Mouse (Mus musculus) E14TG2a.4 (cell line): ENCODE measurements around the gene Gosr1.
A peak's percentile ranks its signal among the peaks of the same experiment; 100 is the strongest.
"Not testable (repeated sequence)": the region's sequence is repeated elsewhere in the genome, so short reads cannot be mapped to it uniquely, and the experiment has no call there.

Experiments
- H3K27me3 ChIP-seq: 2 replicates; pipeline ENCODE4 v1.6.1; 2014; ENCODE audit warnings: low read length, control low read depth; ENCODE audit not compliant: insufficient read depth
- H3K36me3 ChIP-seq: 2 replicates; pipeline ENCODE4 v1.6.1; 2014; ENCODE audit warnings: low read length, control low read depth; ENCODE audit not compliant: insufficient read depth
- H3K4me1 ChIP-seq: replicated peaks from 2 replicates; pipeline ENCODE4 v1.6.1; 2014; ENCODE audit warnings: low read depth, low read length, control low read depth
- H3K4me3 ChIP-seq: replicated peaks from 2 replicates; pipeline ENCODE4 v1.5.1; 2014; ENCODE audit warnings: mild to moderate bottlenecking, low read length
- H3K9me3 ChIP-seq: 2 replicates; pipeline ENCODE4 v1.6.1; 2014; ENCODE audit warnings: low read length, control low read depth
- CTCF ChIP-seq: conservative IDR thresholded peaks from 2 replicates; pipeline ENCODE4 v1.5.1; 2014; ENCODE audit warnings: low read length
- NANOG ChIP-seq: IDR thresholded peaks from 2 replicates; pipeline ENCODE4 v1.6.1; 2014; ENCODE audit warnings: borderline replicate concordance, low read length, mixed read lengths
- POU5F1 ChIP-seq: IDR thresholded peaks from 2 replicates; pipeline ENCODE4 v1.6.1; 2014; ENCODE audit warnings: low read length, borderline replicate concordance

Gene Gosr1

GRCm38 (mm10) chr11:76763053-76763740 is at the start of gene Gosr1:
Gosr1 (minus strand) TSS chr11:76763579.
- H3K4me1 ChIP-seq, result peaks cover 12% of the 10 kb centered on the region
- no peaks in the 10 kb centered on the region for H3K9me3 ChIP-seq
- no peak for TF ChIP-seq POU5F1
- TF ChIP-seq CTCF, result peak; percentile 54
- H3K27me3 ChIP-seq, result no peaks in the 10 kb centered on the region
- H3K36me3 ChIP-seq, result peaks cover 19% of the 10 kb centered on the region
- H3K4me3 ChIP-seq, result peak within 1 kb of the TSS; percentile 95

- Histone ChIP-seq H3K27me3 (no peaks in the 10 kb centered on the region), H3K9me3 (no peaks in the 10 kb centered on the region), H3K36me3 (no peaks in the 10 kb centered on the region), H3K4me1 (peaks cover 5% of the 10 kb centered on the region), H3K4me3 (no peak overlapping the region)
- TF ChIP-seq NANOG, result no peak
- TF ChIP-seq CTCF, result no peak
- TF ChIP-seq POU5F1, result no peak
Observed at GRCm38 (mm10) chr11:76810706-76811495, 47.5 kb upstream of the Gosr1 start.

- Histone ChIP-seq H3K4me1 (peaks cover 10% of the 10 kb centered on the region), H3K27me3 (no peaks in the 10 kb centered on the region), H3K36me3 (no peaks in the 10 kb centered on the region), H3K4me3 (no peak overlapping the region), H3K9me3 (no peaks in the 10 kb centered on the region)
- TF ChIP-seq NANOG, result no peak
- no peak for TF ChIP-seq POU5F1
- TF ChIP-seq CTCF, result no peak
Observed at GRCm38 (mm10) chr11:76809450-76809849, 46.1 kb upstream of the Gosr1 start.

GRCm38 (mm10) chr11:76808550-76808949 is 45.2 kb upstream of the Gosr1 start:
- no peaks in the 10 kb centered on the region for H3K9me3 ChIP-seq
- no peaks in the 10 kb centered on the region for H3K36me3 ChIP-seq
- H3K27me3 ChIP-seq, result no peaks in the 10 kb centered on the region
- H3K4me3 ChIP-seq, result no peak overlapping the region
- peaks cover 10% of the 10 kb centered on the region for H3K4me1 ChIP-seq
- TF ChIP-seq NANOG (no peak), CTCF (no peak), POU5F1 (no peak)

- H3K4me1 ChIP-seq, result peaks cover 14% of the 10 kb centered on the region
- TF ChIP-seq POU5F1 (no peak), NANOG (no peak), CTCF (no peak)
- H3K27me3 ChIP-seq, result no peaks in the 10 kb centered on the region
- H3K36me3 ChIP-seq, result no peaks in the 10 kb centered on the region
- no peaks in the 10 kb centered on the region for H3K9me3 ChIP-seq
- no peak overlapping the region for H3K4me3 ChIP-seq
Observed at GRCm38 (mm10) chr11:76807007-76807679, 43.8 kb upstream of the Gosr1 start.

GRCm38 (mm10) chr11:76806026-76806425 is 42.6 kb upstream of the Gosr1 start:
- no peak for TF ChIP-seq POU5F1
- no peak for TF ChIP-seq CTCF
- no peak for TF ChIP-seq NANOG
- H3K36me3 ChIP-seq, result no peaks in the 10 kb centered on the region
- no peaks in the 10 kb centered on the region for H3K9me3 ChIP-seq
- H3K4me1 ChIP-seq, result peaks cover 25% of the 10 kb centered on the region
- H3K4me3 ChIP-seq, result no peak overlapping the region
- H3K27me3 ChIP-seq, result no peaks in the 10 kb centered on the region

- H3K4me3 ChIP-seq, H3K27me3 ChIP-seq, H3K36me3 ChIP-seq, H3K9me3 ChIP-seq: not testable (repeated sequence)
- H3K4me1 ChIP-seq, result peaks cover 26% of the 10 kb centered on the region
Observed at GRCm38 (mm10) chr11:76805072-76805471, 41.7 kb upstream of the Gosr1 start.

GRCm38 (mm10) chr11:76803266-76803665 is 39.9 kb upstream of the Gosr1 start:
- no peaks in the 10 kb centered on the region for H3K36me3 ChIP-seq
- TF ChIP-seq CTCF (no peak), NANOG (no peak), POU5F1 (no peak)
- no peak overlapping the region for H3K4me3 ChIP-seq
- no peaks in the 10 kb centered on the region for H3K27me3 ChIP-seq
- peaks cover 26% of the 10 kb centered on the region for H3K4me1 ChIP-seq
- H3K9me3 ChIP-seq, result no peaks in the 10 kb centered on the region
